Mouse (Mus musculus): ENCODE measurements around the gene Gm17728.

DNA sequence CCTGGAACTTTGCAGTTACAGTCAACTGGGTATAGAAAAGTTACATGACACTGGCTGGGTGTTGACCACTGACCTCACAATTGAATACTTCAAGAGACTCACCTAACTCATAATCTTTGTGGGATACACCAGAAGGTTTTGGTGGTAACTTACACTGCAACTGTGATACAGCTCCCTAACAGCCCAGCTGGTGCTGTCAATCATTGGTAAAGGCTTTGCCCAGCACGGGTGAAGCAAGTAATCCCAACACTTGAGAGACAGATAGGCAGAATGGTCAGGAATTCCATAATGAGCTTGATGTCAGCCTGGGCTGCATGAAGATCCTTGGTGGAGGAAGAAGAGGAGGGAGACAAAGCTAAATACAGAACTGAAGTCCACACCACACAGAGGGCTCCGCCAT is 39.0 kb downstream of the Gm17728 start:
- no peak for TF ChIP-seq POLR2A (IDR thresholded peaks at IDR 0.05; ENCODE audit: low read depth, low read length)
- no peak for TF ChIP-seq CTCF (IDR thresholded peaks at IDR 0.05; ENCODE audit: extremely low read depth, insufficient read length, insufficient replicate concordance, low read depth, low read length)
